ENCODE assay signal across 10 mouse cellular contexts in the genomic region with DNA sequence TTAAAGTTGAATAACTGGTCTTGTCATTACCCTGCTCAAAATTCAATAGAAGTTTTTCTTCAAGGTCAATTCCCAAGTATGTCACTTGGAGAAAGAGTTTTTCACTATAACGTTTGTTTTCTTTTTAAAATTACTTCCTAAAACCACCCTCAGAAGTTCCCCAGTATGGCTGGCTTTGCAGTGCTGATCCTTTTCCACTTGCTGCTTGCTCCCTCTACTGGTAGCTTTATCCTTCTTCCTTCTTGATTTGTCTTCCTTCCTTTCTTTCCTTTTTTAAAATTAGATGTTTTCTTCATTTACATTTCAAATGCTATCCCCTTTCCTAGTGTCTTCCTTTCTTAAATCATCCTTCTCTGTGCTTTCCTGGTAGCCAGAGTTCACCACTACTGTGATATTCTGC.
DNase-seq lines count a peak whose midpoint lies in the region; ATAC-seq and TF ChIP-seq lines count a peak whose summit lies in the region.
"Had no signal": no experiment of that assay in that cellular context is flagged by ENCODE, and none has a peak within 500 bp of the region (broad histone marks: within the 10 kb centered on the region; RNA-seq: fewer than 3 reads in every experiment).

No protein-coding gene starts in this region.

- peak; percentile 7 for DNase-seq in heart, postnatal 4 days
- DNase-seq in heart, embryonic 10.5 days (ENCODE audit: low spot score), result no peak
- DNase-seq in midbrain, postnatal 0 days (ENCODE audit: low spot score), result peak; percentile 27
- no peak for DNase-seq in midbrain, embryonic 10.5 days (ENCODE audit: low spot score)
- peak; percentile 61 for DNase-seq in splenic B cell, adult 2 months (ENCODE audit: low read depth, low spot score)
- no peak for DNase-seq in right cerebral cortex, postnatal 25 days
- no peak for DNase-seq in right cerebral cortex, adult 18-20 months

- no peak overlapping the region for H3K9ac ChIP-seq in midbrain, postnatal 0 days (replicated peaks; ENCODE audit: low read length, poor library complexity, severe bottlenecking)
- H3K9ac ChIP-seq: embryonic facial prominence, embryonic 13.5 days; lung, embryonic 15.5 days had no signal

- no peaks in the 10 kb centered on the region for H3K36me3 ChIP-seq in heart, embryonic 10.5 days
- H3K36me3 ChIP-seq in midbrain, postnatal 0 days (ENCODE audit: insufficient read depth, low read length), result no peaks in the 10 kb centered on the region
- H3K36me3 ChIP-seq in midbrain, embryonic 10.5 days, result no peaks in the 10 kb centered on the region
- no peaks in the 10 kb centered on the region for H3K36me3 ChIP-seq in splenic B cell, adult 2 months (ENCODE audit: control insufficient read depth, insufficient read depth, low read length, poor library complexity, severe bottlenecking)
- H3K36me3 ChIP-seq: embryonic facial prominence, embryonic 13.5 days; lung, embryonic 15.5 days had no signal

- H3K27me3 ChIP-seq in heart, embryonic 10.5 days (ENCODE audit: insufficient read depth, poor library complexity, severe bottlenecking), result no peaks in the 10 kb centered on the region
- no peaks in the 10 kb centered on the region for H3K27me3 ChIP-seq in midbrain, postnatal 0 days (ENCODE audit: insufficient read depth, low read length)
- H3K27me3 ChIP-seq in midbrain, embryonic 10.5 days (ENCODE audit: low read depth, poor library complexity, severe bottlenecking), result peaks cover 29% of the 10 kb centered on the region
- H3K27me3 ChIP-seq in splenic B cell, adult 2 months (ENCODE audit: control insufficient read depth, insufficient read depth, low read length, poor library complexity, severe bottlenecking), result no peaks in the 10 kb centered on the region
- H3K27me3 ChIP-seq: lung, embryonic 15.5 days had no signal

- H3K27ac ChIP-seq in heart, embryonic 10.5 days, result no peak overlapping the region
- no peak overlapping the region for H3K27ac ChIP-seq in midbrain, postnatal 0 days (ENCODE audit: low read depth, low read length)
- H3K27ac ChIP-seq in midbrain, embryonic 10.5 days (replicated peaks), result no peak overlapping the region
- no peak overlapping the region for H3K27ac ChIP-seq in cortical plate, adult 2 months (ENCODE audit: insufficient read depth, low read length)
- H3K27ac ChIP-seq: embryonic facial prominence, embryonic 13.5 days; lung, embryonic 15.5 days had no signal

- no peak for TF ChIP-seq POLR2A in cortical plate, adult 2 months (IDR thresholded peaks at IDR 0.05; ENCODE audit: extremely low read depth, insufficient read depth, low read length)

- peak; percentile 69 for TF ChIP-seq CTCF in midbrain, postnatal 0 days (IDR thresholded peaks at IDR 0.05)
- peak; percentile 27; the same call in 1 of the 2 replicates for TF ChIP-seq CTCF in cortical plate, adult 2 months (IDR thresholded peaks at IDR 0.05; ENCODE audit: extremely low read depth, insufficient read depth, low read length)

- no peak overlapping the region for H3K4me2 ChIP-seq in midbrain, postnatal 0 days (ENCODE audit: low read depth, low read length, poor library complexity, severe bottlenecking)
- H3K4me2 ChIP-seq: embryonic facial prominence, embryonic 13.5 days; lung, embryonic 15.5 days had no signal

- 17% methylated on average over 1 of the region's 1 CpGs for WGBS in heart, embryonic 10.5 days
- WGBS in midbrain, postnatal 0 days, result 26% methylated on average over 1 of the region's 1 CpGs
- 14% methylated on average over 1 of the region's 1 CpGs for WGBS in midbrain, embryonic 10.5 days

- ATAC-seq in midbrain, postnatal 0 days (ENCODE audit: low FRiP score), result no peak

- no peak overlapping the region for H3K4me3 ChIP-seq in heart, embryonic 10.5 days
- no peak overlapping the region for H3K4me3 ChIP-seq in midbrain, postnatal 0 days (ENCODE audit: low read depth, low read length)
- no peak overlapping the region for H3K4me3 ChIP-seq in midbrain, embryonic 10.5 days
- H3K4me3 ChIP-seq in cortical plate, adult 2 months (ENCODE audit: insufficient read depth, low read length), result no peak overlapping the region
- H3K4me3 ChIP-seq: embryonic facial prominence, embryonic 13.5 days; lung, embryonic 15.5 days had no signal

- H3K4me1 ChIP-seq in heart, embryonic 10.5 days, result no peaks in the 10 kb centered on the region
- H3K4me1 ChIP-seq in midbrain, postnatal 0 days (ENCODE audit: insufficient read depth, low read length), result no peaks in the 10 kb centered on the region
- no peaks in the 10 kb centered on the region for H3K4me1 ChIP-seq in midbrain, embryonic 10.5 days
- H3K4me1 ChIP-seq in cortical plate, adult 2 months (ENCODE audit: control insufficient read depth, insufficient read depth, low read length), result no peaks in the 10 kb centered on the region
- H3K4me1 ChIP-seq: embryonic facial prominence, embryonic 13.5 days; lung, embryonic 15.5 days had no signal

- no peaks in the 10 kb centered on the region for H3K9me3 ChIP-seq in heart, embryonic 10.5 days
- no peaks in the 10 kb centered on the region for H3K9me3 ChIP-seq in midbrain, postnatal 0 days (ENCODE audit: low read length)
- H3K9me3 ChIP-seq in midbrain, embryonic 10.5 days (replicated peaks), result no peaks in the 10 kb centered on the region
- H3K9me3 ChIP-seq: embryonic facial prominence, embryonic 13.5 days; lung, embryonic 15.5 days had no signal

Comparison
In these comparisons a context has a peak if more than half of its experiments do, and no peak if none do; other contexts are left out.
1. DNase-seq: peak in heart, postnatal 4 days (single experiment), midbrain, postnatal 0 days (single experiment) and splenic B cell, adult 2 months (single experiment); none in heart, embryonic 10.5 days (single experiment), midbrain, embryonic 10.5 days (single experiment), right cerebral cortex, postnatal 25 days (single experiment) and right cerebral cortex, adult 18-20 months (single experiment).